Mouse (Mus musculus) MEL-GATA-1-ER (cell line): ENCODE data around the gene Plekhg5.

Experiments used
- DNase-seq: peaks from one replicate; pipeline ENCODE4 v3.0.0-alpha.2; 2012; ENCODE audit warnings: low read depth; ENCODE audit errors: extremely low read depth

The Plekhg5 gene

DNA sequence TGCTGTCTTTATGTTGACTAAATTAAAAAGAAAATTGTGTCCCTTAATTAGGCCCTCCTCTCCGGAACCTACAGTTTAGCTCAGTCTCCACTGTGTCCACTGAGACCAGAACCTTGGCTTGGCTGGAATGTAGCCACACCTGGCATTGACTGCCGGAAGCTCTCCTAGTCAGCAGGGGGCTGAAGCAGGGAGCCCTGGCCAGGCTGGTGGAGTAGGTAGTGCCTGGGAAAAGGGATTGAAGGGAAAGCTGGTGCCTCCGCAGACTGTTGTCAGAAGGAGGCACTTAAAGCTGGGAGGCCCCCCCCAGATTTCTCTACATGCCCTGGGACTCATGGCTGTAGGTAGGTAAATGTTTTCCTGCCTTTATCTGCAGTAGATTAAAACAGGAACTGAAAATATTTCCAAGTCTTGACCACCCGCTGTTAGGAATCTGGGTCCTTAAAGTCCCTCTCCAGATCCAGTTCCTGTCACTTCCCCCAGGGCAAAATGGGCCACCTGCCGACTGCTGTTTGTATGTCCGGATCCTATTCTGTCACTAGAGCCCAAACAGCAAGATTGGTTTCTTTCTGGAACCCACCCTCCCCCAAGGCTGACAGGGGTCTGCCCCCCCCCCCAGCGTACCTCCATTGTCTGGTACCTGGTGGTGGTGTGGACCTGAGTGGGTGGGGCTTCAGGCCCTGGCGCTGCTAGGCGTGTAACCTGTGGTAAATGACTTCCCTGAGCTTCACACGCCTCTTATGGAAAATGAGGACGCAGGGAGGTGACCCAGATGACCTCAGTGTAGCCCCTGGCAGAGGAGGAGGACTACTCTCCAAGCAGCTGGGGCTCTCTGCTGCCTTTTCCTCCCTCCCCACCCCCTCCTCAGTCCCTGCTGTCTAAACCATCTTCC, 25.9 kb downstream of the Plekhg5 start:
- no peak for DNase-seq

GRCm38 (mm10) chr4:152100541-152100940, 28.2 kb downstream of the Plekhg5 start:
- no peak for DNase-seq

DNA sequence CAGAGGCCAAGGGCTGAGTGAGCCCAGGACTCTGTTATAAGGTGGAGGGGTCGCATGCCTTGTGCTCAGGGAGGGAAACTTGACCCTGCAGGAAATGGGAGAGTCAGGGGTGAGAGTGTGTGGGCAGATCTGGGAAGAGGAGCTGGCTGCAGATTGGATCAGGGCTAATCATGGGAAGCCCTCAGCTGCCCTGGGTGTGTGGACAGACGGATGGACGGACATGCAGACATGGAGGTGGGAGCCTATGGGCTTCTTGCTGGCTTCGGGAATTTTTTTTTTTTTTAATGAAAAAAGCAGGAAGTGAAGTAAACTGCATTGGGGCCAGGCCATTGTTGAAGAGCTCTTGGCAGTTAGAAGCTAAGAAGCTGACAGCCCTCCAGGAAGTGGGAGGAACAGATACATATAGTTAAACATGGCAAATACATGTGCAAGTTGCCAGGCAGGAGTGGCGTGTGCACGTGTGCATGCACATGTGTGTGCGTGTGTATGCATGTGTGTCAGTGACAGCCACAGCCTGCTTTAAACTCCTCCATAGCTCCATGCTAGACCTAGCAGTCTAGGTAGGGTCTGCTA, 28.9 kb downstream of the Plekhg5 start:
- no peak for DNase-seq

- no peak for DNase-seq
Observed at GRCm38 (mm10) chr4:152101921-152102320, 29.6 kb downstream of the Plekhg5 start.

GRCm38 (mm10) chr4:152103025-152103424, 30.7 kb downstream of the Plekhg5 start:
- no peak for DNase-seq

- DNase-seq: no peak
Observed at GRCm38 (mm10) chr4:152106746-152107145, 34.4 kb downstream of the Plekhg5 start.

GRCm38 (mm10) chr4:152107493-152107892, 35.2 kb downstream of the Plekhg5 start:
- DNase-seq: no peak

DNA sequence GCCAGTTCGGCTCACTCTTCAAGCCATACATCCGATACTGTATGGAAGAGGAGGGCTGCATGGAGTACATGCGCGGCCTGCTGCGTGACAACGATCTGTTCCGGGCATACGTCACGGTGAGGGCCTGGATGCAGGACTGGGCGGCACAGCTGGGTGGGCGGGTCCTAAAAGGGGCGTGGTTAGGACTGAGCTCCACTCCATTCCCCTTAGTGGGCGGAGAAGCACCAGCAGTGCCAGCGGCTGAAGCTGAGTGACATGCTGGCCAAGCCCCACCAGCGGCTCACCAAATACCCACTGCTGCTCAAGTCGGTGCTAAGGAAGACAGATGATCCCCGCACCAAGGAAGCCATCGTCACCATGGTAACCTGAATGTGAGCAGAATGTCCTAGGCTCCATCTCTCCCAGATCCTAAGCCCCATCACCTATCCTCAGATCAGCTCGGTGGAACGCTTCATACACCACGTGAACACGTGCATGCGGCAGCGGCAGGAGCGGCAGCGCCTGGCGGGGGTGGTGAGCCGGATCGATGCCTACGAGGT, 35.7 kb downstream of the Plekhg5 start:
- DNase-seq: no peak

GRCm38 (mm10) chr4:152108673-152109072, 36.4 kb downstream of the Plekhg5 start:
- no peak for DNase-seq

- DNase-seq: peak; percentile 35
Observed at GRCm38 (mm10) chr4:152109509-152109908, 37.2 kb downstream of the Plekhg5 start.

DNA sequence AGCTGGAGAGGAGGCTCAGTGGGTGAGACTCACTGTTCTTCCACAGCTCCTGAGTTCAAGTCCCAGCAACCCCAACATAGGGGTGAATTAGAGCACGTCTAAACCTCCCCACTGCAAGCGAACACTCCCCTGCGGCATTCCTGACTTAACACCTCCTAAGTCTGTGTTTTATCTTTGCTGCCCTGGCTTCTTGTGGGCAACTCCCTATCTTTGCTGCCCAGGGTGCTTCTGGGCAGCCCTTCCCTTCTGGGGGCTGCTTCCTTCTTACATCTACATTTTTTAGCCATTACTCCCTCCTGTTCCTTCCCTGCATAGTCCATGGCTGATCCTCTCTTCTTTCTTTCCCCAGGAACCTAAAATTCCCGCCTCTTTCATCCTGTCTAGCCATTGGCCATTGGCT, 38.4 kb downstream of the Plekhg5 start:
- peak; percentile 64 for DNase-seq

GRCm38 (mm10) chr4:152112329-152112728, 40.0 kb downstream of the Plekhg5 start:
- DNase-seq: no peak

DNA sequence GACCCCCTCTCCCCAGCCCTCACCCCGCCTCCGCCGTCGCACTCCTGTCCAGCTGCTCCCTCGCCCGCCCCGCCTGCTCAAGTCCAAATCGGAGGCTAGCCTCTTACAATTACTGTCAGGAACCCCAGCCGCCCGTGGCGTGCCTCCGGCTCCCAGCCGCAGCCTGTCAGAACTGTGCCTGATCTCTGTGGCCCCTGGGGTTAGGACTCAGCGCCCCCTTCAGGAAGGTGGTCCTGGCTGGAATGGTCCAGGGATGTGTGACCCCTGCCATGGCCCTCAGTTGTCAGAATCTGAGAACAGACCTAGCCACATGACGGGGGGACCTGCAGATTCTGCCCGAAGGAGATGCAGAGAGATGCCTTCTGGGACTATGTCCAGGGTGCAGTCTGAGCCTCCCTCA, 41.8 kb downstream of the Plekhg5 start:
- no peak for DNase-seq

- no peak for DNase-seq
Observed at GRCm38 (mm10) chr4:152115921-152116612, 43.8 kb downstream of the Plekhg5 start, which contains the start of gene Tnfrsf25. Tnfrsf25 (plus strand) TSS chr4:152115934.

DNA sequence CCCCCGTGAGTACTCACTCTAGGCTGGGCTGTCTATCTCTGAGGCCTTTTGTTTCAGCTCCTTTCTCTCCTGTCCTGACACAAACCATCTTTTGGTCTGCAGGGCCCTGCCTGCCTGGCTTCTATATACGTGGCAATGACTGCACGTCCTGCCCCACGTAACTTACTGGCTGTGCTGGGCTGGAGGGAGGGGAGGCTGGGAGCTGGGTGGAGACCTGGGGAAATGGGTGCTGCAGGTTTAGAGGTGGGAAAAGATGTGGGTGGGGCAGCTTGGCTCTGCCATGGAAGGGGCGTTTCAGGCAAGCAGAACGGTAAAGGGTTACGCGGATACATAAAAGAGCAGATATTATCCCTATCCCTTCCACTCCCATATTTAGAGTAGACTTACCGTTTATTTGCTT, 45.2 kb downstream of the Plekhg5 start:
- no peak for DNase-seq

DNA sequence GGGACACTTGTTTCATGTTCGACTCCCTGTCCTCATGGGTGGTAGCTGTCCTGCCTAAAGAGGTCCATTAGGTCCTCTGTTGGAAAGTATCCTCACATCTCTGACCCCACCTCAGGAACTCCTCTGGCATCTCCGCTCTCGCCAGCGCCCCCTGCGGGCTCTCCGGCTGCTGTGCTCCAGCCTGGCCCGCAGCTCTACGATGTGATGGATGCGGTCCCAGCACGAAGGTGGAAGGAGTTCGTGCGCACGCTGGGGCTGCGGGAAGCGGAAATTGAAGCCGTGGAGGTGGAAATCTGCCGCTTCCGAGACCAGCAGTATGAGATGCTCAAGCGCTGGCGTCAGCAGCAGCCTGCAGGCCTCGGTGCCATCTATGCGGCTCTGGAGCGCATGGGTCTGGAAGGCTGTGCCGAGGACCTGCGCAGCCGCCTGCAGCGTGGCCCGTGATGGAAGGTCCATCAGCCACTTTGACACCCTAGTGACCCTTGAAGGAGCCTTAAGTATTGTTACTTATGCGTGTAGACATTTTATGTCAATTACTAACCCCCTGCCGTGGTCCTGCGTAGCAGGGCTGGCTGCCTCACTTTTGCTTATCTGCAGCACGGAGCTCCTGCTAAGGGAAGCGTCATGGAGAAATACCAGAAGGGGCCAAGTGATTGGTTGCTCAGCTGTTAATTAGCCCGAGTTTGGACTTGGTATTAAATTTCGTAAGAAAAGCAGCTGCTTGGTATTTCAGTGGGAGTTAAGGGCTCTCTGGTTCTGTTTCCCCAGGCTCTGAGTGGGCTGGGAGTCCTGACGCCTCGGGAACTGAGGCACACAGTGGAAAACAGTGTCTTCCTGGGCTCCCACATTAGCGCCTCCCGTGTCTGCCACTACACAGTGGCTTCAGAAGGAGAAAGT, 47.3 kb downstream of the Plekhg5 start:
- DNase-seq: no peak

DNA sequence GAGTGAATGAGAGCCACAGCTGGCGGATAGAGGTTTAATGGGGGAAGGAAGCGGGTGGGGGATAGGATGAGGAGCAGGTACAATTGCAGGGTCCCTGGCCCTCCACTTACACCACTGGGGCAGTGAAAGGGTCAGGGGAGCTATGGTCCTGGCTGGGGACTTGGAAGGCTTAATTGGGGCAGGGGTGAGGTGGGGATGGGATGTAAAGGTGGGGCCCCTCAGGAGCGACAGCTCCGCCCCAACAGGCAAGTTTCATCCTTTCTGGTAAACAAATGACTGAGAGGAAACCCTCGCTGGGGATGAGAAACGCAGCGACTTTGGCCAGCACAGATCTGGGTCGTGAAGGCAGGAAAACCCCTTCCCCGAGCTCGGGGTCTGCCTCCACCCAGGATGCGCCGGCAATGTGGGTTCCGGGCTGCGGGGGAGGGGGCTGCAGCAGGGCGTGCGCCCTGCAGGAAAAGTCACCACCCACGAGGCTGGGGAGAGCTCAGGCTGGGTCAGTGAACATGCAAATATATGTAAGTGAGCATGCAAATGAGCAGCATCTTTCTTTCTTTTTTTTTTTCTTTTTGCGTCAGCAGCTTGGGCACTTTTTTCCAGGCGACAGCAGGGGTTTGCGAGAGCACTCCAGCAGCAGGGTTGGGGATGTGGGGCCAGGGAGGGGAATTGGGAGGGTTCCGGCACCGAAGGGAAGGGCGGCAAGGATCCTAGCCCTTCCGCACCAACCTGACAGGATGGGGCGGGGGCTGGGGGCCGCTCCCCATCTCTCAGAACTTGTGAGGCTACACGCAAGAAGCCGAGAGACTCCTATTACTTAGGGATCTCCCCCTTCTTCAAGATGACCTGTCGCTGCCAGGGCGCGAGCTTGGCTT, 48.2 kb downstream of the Plekhg5 start:
- no peak for DNase-seq

- DNase-seq: no peak
Observed at GRCm38 (mm10) chr4:152121183-152121505, 48.8 kb downstream of the Plekhg5 start.

GRCm38 (mm10) chr4:152124361-152124961, 52.2 kb downstream of the Plekhg5 start:
- DNase-seq: no peak
